Mouse (Mus musculus) MEL-GATA-1-ER (cell line): ENCODE data around the gene Clrn1.

Experiments
- DNase-seq: peaks from one replicate; pipeline ENCODE4 v3.0.0-alpha.2; 2012; ENCODE audit warnings: low read depth; ENCODE audit errors: extremely low read depth

Gene Clrn1

GRCm38 (mm10) chr3:58832888-58833287 lies 52.3 kb downstream of the Clrn1 start:
- no peak for DNase-seq

- DNase-seq: no peak
These were observed 53.6 kb downstream of the Clrn1 start for GRCm38 (mm10) chr3:58831586-58831985.

GRCm38 (mm10) chr3:58829926-58830325 lies 55.2 kb downstream of the Clrn1 start:
- DNase-seq: no peak

- DNase-seq: no peak
These were observed 56.6 kb downstream of the Clrn1 start for GRCm38 (mm10) chr3:58828366-58829153.

- no peak for DNase-seq
These were observed 58.9 kb downstream of the Clrn1 start for GRCm38 (mm10) chr3:58826266-58826665.

- DNase-seq: no peak
These were observed 62.9 kb downstream of the Clrn1 start, which contains the start of gene Mindy4b-ps for GRCm38 (mm10) chr3:58822211-58822610. Gene Mindy4b-ps, minus strand, starts transcription at chr3:58822311.

GRCm38 (mm10) chr3:58817337-58817736 lies 67.8 kb downstream of the Clrn1 start:
- DNase-seq: no peak

- DNase-seq: no peak
These were observed 70.9 kb downstream of the Clrn1 start for GRCm38 (mm10) chr3:58814191-58814590.

GRCm38 (mm10) chr3:58810353-58810752 lies 74.8 kb downstream of the Clrn1 start:
- no peak for DNase-seq

- DNase-seq: no peak
These were observed 75.8 kb downstream of the Clrn1 start for GRCm38 (mm10) chr3:58809111-58809915.

- no peak for DNase-seq
These were observed 76.5 kb downstream of the Clrn1 start for GRCm38 (mm10) chr3:58808636-58809035.

- no peak for DNase-seq
These were observed 80.4 kb downstream of the Clrn1 start for GRCm38 (mm10) chr3:58804745-58805144.

- DNase-seq: no peak
These were observed 86.5 kb downstream of the Clrn1 start for GRCm38 (mm10) chr3:58798676-58799075.

GRCm38 (mm10) chr3:58798245-58798644 lies 86.9 kb downstream of the Clrn1 start:
- no peak for DNase-seq
